Mouse (Mus musculus) ES-Bruce4 (cell line): Measurements from ENCODE around the gene Scn11a. TPM values are rescaled to one million over a fixed set of nuclear protein-coding genes. Genes with fewer than 3 reads are reported as not detected.

ENCODE experiments used
- H3K27ac ChIP-seq: 2 replicates; pipeline ENCODE4 v1.5.1; 2012; ENCODE audit warnings: low read length, inconsistent platforms; ENCODE audit not compliant: insufficient read depth
- H3K27me3 ChIP-seq: 2 replicates; pipeline ENCODE4 v1.6.1; 2012; ENCODE audit warnings: mild to moderate bottlenecking, low read length, inconsistent platforms; ENCODE audit not compliant: control insufficient read depth, poor library complexity, insufficient read depth, severe bottlenecking
- H3K36me3 ChIP-seq: 2 replicates; pipeline ENCODE4 v1.6.1; 2012; ENCODE audit warnings: inconsistent platforms, mild to moderate bottlenecking, low read length, moderate library complexity; ENCODE audit not compliant: control insufficient read depth, poor library complexity, insufficient read depth, severe bottlenecking
- H3K4me1 ChIP-seq: one replicate; pipeline ENCODE4 v1.8.1; 2011; ENCODE audit warnings: low read length; ENCODE audit not compliant: control insufficient read depth, insufficient read depth
- H3K4me3 ChIP-seq: 2 replicates; pipeline ENCODE4 v1.5.1; 2011; ENCODE audit warnings: low read depth, mild to moderate bottlenecking, low read length
- H3K9ac ChIP-seq: 2 replicates; pipeline ENCODE4 v1.6.1; 2012; ENCODE audit warnings: low read depth, mild to moderate bottlenecking, inconsistent platforms; ENCODE audit not compliant: poor library complexity, severe bottlenecking
- H3K9me3 ChIP-seq: replicated peaks from 2 replicates; pipeline ENCODE4 v1.6.1; 2012; ENCODE audit warnings: mild to moderate bottlenecking, low read length, inconsistent platforms; ENCODE audit not compliant: control insufficient read depth, poor library complexity, insufficient read depth, severe bottlenecking
- CTCF ChIP-seq: IDR thresholded peaks from one replicate; pipeline ENCODE4 v1.8.1; 2011; ENCODE audit warnings: low read depth, low read length
- EP300 ChIP-seq: IDR thresholded peaks from 2 replicates; pipeline ENCODE4 v1.6.1; 2011; ENCODE audit warnings: low read depth, low read length; ENCODE audit not compliant: insufficient read depth
- POLR2A ChIP-seq: IDR thresholded peaks from one replicate; pipeline ENCODE4 v1.8.1; 2011; ENCODE audit warnings: low read length; ENCODE audit not compliant: insufficient read depth
- polyA plus RNA-seq: library from polyadenylated mRNA; stranded (reverse); fragments of >200 nt; gene quantifications from 2 replicates; pipeline ENCODE4 v1.2.4, GENCODE M21; 2011; ENCODE audit warnings: low read depth; ENCODE audit not compliant: missing spikeins, insufficient read depth, insufficient read length

Scn11a gene
- polyA plus RNA-seq, 1 experiment = not detected

GRCm38 (mm10) chr9:119847187-119847586 is 21.9 kb upstream of the Scn11a start:
- Histone ChIP-seq H3K9ac (no peak overlapping the region), H3K9me3 (no peaks in the 10 kb centered on the region), H3K4me1 (no peaks in the 10 kb centered on the region), H3K27ac (no peak overlapping the region), H3K36me3 (no peaks in the 10 kb centered on the region), H3K27me3 (no peaks in the 10 kb centered on the region), H3K4me3 (no peak overlapping the region)
- no peak for TF ChIP-seq POLR2A
- TF ChIP-seq EP300 = no peak
- TF ChIP-seq CTCF = no peak

GRCm38 (mm10) chr9:119844724-119845123 is 19.5 kb upstream of the Scn11a start:
- Histone ChIP-seq H3K9ac (no peak overlapping the region), H3K27ac (no peak overlapping the region)
- no peak for TF ChIP-seq POLR2A
- no peak for TF ChIP-seq EP300
- TF ChIP-seq CTCF = no peak

GRCm38 (mm10) chr9:119843549-119843948 is 18.3 kb upstream of the Scn11a start:
- Histone ChIP-seq H3K27ac (no peak overlapping the region), H3K9ac (no peak overlapping the region), H3K27me3 (no peaks in the 10 kb centered on the region), H3K36me3 (no peaks in the 10 kb centered on the region), H3K4me1 (no peaks in the 10 kb centered on the region), H3K4me3 (no peak overlapping the region), H3K9me3 (no peaks in the 10 kb centered on the region)
- TF ChIP-seq POLR2A (no peak), EP300 (no peak), CTCF (no peak)

More at GRCm38 (mm10) chr9:119844724-119845123, 19.5 kb upstream of the Scn11a start:
- no peaks in the 10 kb centered on the region for H3K9me3 ChIP-seq
- no peaks in the 10 kb centered on the region for H3K4me1 ChIP-seq
- H3K27me3 ChIP-seq = no peaks in the 10 kb centered on the region
- H3K4me3 ChIP-seq = no peak overlapping the region
- H3K36me3 ChIP-seq = no peaks in the 10 kb centered on the region

GRCm38 (mm10) chr9:119842541-119843169 is 17.4 kb upstream of the Scn11a start:
- TF ChIP-seq POLR2A (no peak), EP300 (no peak), CTCF (no peak)
- Histone ChIP-seq H3K27ac (no peak overlapping the region), H3K4me3 (no peak overlapping the region), H3K9ac (no peak overlapping the region), H3K4me1 (no peaks in the 10 kb centered on the region), H3K36me3 (no peaks in the 10 kb centered on the region), H3K9me3 (no peaks in the 10 kb centered on the region), H3K27me3 (no peaks in the 10 kb centered on the region)

- H3K4me3 ChIP-seq = no peak overlapping the region
- no peaks in the 10 kb centered on the region for H3K4me1 ChIP-seq
- no peak for TF ChIP-seq CTCF
- no peak for TF ChIP-seq POLR2A
- TF ChIP-seq EP300 = no peak
- H3K27ac ChIP-seq = no peak overlapping the region
- H3K9ac ChIP-seq = no peak overlapping the region
- H3K36me3 ChIP-seq = no peaks in the 10 kb centered on the region
- no peaks in the 10 kb centered on the region for H3K27me3 ChIP-seq
- no peaks in the 10 kb centered on the region for H3K9me3 ChIP-seq
These were observed 16.8 kb upstream of the Scn11a start for GRCm38 (mm10) chr9:119842091-119842490.

GRCm38 (mm10) chr9:119841159-119841558 is 15.9 kb upstream of the Scn11a start:
- TF ChIP-seq EP300 = no peak
- TF ChIP-seq POLR2A = no peak
- no peak for TF ChIP-seq CTCF
- Histone ChIP-seq H3K9ac (no peak overlapping the region), H3K27ac (no peak overlapping the region), H3K9me3 (no peaks in the 10 kb centered on the region), H3K4me1 (no peaks in the 10 kb centered on the region), H3K36me3 (no peaks in the 10 kb centered on the region), H3K27me3 (no peaks in the 10 kb centered on the region), H3K4me3 (no peak overlapping the region)
